Mouse (Mus musculus) limb, embryonic 12.5 days (tissue): ENCODE measurements around the gene Bclaf1. TPM values are rescaled to one million over a fixed set of nuclear protein-coding genes. Genes with fewer than 3 reads are reported as not detected.
A peak's percentile ranks its signal among the peaks of the same experiment; 100 is the strongest.

Experiments
- ATAC-seq: fragments of 200-750 bp; cut with Nextera tagmentation; 2 replicates; pipeline ENCODE4 v1.8.0; 2017; ENCODE audit warnings: low read depth, moderate TSS enrichment; ENCODE audit not compliant: insufficient number of reproducible peaks, insufficient read depth, low FRiP score, low TSS enrichment
- H3K27ac ChIP-seq: fragments of 300-500 bp; sonication (generic); 2 replicates; pipeline ENCODE4 v1.5.1; 2016; ENCODE audit warnings: mild to moderate bottlenecking, moderate library complexity
- H3K27me3 ChIP-seq: fragments of 300-500 bp; sonication (generic); 2 replicates; pipeline ENCODE4 v1.6.1; 2016; ENCODE audit warnings: mild to moderate bottlenecking, moderate library complexity
- H3K36me3 ChIP-seq: fragments of 300-500 bp; sonication (generic); 2 replicates; pipeline ENCODE4 v1.6.1; 2016; ENCODE audit warnings: mild to moderate bottlenecking, moderate library complexity
- H3K4me1 ChIP-seq: fragments of 300-500 bp; sonication (generic); replicated peaks from 2 replicates; pipeline ENCODE4 v1.6.1; 2016
- H3K4me2 ChIP-seq: fragments of 300-500 bp; sonication (generic); 2 replicates; pipeline ENCODE4 v1.6.1; 2016; ENCODE audit warnings: mild to moderate bottlenecking, moderate library complexity
- H3K4me3 ChIP-seq: fragments of 300-500 bp; sonication (generic); replicated peaks from 2 replicates; pipeline ENCODE4 v1.5.1; 2016; ENCODE audit warnings: mild to moderate bottlenecking
- H3K9ac ChIP-seq: fragments of 300-500 bp; sonication (generic); replicated peaks from 2 replicates; pipeline ENCODE4 v1.6.1; 2016; ENCODE audit warnings: mild to moderate bottlenecking, moderate library complexity
- H3K9me3 ChIP-seq: fragments of 300-500 bp; sonication (generic); 2 replicates; pipeline ENCODE4 v1.6.1; 2016; ENCODE audit warnings: mild to moderate bottlenecking, moderate library complexity
- WGBS: fragments of 180-500 bp; shearing (Covaris S2); methylation state at CpG from one replicate; pipeline ENCODE4 v1.1.7; 2016; 5-methylcytosine and 5-hydroxymethylcytosine counted together
- polyA plus RNA-seq: library from polyadenylated mRNA; unstranded; fragments of >200 nt; fragmentation: Nextera tagmentation; extraction: Ambion mirVana; gene quantifications from 2 replicates; pipeline ENCODE4 v1.2.1, GENCODE M21; 2016

Bclaf1 gene
- polyA plus RNA-seq, 1 experiment from 2014 or later: 157 TPM

DNA sequence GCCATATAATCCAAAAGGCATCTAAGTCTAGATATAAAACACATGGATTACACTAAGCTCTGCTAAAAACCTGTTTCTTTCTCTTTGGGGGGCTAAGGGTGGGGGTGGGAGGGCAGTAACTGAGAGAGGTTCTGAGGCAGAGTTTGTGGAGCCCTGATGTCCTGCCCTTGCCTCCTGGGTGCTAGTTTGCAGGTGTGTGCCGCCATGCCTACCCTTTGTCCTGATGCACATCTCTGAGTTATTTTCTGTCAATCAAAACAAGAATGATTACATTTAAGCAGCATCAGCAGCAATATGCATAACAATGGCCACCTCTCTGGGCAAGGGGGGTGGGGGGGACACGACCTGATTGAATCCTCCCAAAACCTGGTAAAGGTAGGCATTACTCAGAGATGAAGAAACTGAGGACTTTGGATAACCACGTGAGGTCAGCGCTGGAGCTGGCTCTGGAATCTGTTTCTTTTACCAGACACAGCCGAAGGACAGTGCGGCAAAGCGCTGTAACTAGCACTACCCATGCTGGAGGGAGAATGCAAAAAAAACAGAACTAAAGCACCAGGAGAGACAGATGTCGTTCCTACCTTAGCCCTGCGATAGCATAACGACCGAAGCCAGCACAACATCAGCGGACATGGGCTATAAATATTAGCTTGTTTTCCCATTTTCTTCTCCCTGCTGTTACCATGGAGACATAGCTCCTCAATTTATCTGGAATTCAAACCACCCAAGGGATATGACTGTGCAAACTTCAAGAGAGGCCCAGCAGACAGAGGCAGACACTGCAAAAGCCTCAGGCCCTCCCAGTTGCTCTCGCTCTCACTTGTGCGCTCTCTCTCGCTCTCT lies 26.1 kb upstream of the Bclaf1 start:
- no peaks in the 10 kb centered on the region for H3K36me3 ChIP-seq
- H3K4me1 ChIP-seq: peaks cover 22% of the 10 kb centered on the region
- 0 out of 2 replicates have a peak, but pooled peaks have one; percentile 9 for ATAC-seq
- H3K4me2 ChIP-seq: 0 out of 2 replicates have a peak overlapping the region, but pooled peaks have one; percentile 1
- no peaks in the 10 kb centered on the region for H3K9me3 ChIP-seq
- peak overlapping the region; percentile 59; the same call in 1 of the 2 replicates for H3K27ac ChIP-seq
- no peaks in the 10 kb centered on the region for H3K27me3 ChIP-seq
- 43% methylated on average over 15 of the region's 15 CpGs for WGBS
- no peak overlapping the region for H3K4me3 ChIP-seq
- no peak overlapping the region for H3K9ac ChIP-seq

GRCm38 (mm10) chr10:20287369-20287768 lies 24.9 kb upstream of the Bclaf1 start:
- Histone ChIP-seq H3K9me3 (no peaks in the 10 kb centered on the region), H3K4me2 (no peak overlapping the region), H3K9ac (no peak overlapping the region), H3K4me3 (no peak overlapping the region), H3K27me3 (no peaks in the 10 kb centered on the region), H3K4me1 (peaks cover 22% of the 10 kb centered on the region), H3K27ac (no peak overlapping the region), H3K36me3 (no peaks in the 10 kb centered on the region)
- 64% methylated on average over 6 of the region's 6 CpGs for WGBS
- ATAC-seq: no peak

- H3K4me3 ChIP-seq: 0 out of 2 replicates have a peak overlapping the region, but pooled peaks have one; percentile 10
- 0 out of 2 replicates have a peak overlapping the region, but pooled peaks have one; percentile 4 for H3K9ac ChIP-seq
- no peak overlapping the region for H3K27ac ChIP-seq
- H3K27me3 ChIP-seq: no peaks in the 10 kb centered on the region
- H3K36me3 ChIP-seq: no peaks in the 10 kb centered on the region
- no peaks in the 10 kb centered on the region for H3K9me3 ChIP-seq
- ATAC-seq: no peak
- H3K4me1 ChIP-seq: peaks cover 18% of the 10 kb centered on the region
- peak overlapping the region; percentile 44 for H3K4me2 ChIP-seq
- WGBS: 22% methylated on average over 11 of the region's 11 CpGs
Observed at GRCm38 (mm10) chr10:20290467-20290883, 21.8 kb upstream of the Bclaf1 start.

DNA sequence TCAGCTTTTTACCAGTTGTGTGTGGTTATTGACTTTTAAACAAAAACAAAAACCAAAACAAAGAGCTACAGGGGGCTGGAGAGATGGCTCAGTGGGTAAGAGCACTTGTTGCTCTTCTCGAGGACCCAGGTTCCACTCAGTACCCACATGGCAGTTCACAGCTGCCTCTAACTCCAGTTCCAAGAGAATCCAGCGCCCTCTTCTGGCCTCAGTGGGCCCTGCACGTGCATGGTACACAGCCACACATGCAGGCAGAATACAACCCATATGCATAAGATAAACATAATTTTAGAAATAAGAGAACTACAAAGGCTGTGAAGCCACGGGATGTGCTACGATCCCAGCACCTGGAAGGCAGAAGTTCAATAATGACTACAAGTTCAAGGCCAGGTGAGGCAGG lies 16.3 kb upstream of the Bclaf1 start:
- no peaks in the 10 kb centered on the region for H3K27me3 ChIP-seq
- no peak overlapping the region for H3K4me2 ChIP-seq
- no peak overlapping the region for H3K9ac ChIP-seq
- no peaks in the 10 kb centered on the region for H3K36me3 ChIP-seq
- no peak for ATAC-seq
- no peaks in the 10 kb centered on the region for H3K4me1 ChIP-seq
- H3K27ac ChIP-seq: no peak overlapping the region
- WGBS: 69% methylated on average over 5 of the region's 5 CpGs
- no peaks in the 10 kb centered on the region for H3K9me3 ChIP-seq
- no peak overlapping the region for H3K4me3 ChIP-seq

DNA sequence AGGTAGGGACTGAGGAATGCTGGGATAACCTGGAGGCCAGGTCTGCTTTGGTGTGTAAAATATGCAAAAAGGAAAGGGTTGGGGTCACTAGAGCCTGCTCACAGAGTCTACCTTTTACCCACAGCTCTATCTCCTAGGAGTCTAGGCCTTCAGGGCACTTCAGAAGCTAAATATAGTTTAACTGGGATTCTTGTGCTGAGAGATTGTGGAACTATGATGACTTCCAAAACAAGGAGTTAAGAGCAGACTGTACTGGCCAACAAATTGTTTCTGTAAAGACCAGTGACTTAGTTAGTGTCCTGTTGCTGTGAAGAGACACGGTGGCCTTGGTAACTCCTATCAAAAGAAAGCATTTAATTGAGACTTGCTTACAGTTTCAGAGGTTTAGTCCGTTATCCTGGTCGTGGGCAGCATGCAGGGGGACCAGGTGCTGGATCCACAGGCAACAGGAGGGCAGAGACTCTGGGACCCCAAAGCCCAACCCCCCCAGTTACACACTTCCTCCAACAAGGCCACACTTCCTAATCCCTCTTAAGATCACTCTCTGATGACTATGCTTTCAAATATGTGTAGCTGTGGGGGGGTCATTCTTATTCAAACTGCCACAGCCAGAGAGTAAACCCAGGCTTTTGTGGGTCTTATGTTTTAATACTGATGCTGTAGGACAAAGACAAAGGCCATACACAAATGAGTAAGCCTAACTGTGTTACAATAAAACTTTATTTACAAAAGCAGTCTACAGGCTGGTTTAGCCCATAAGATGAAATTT lies 13.9 kb upstream of the Bclaf1 start:
- no peaks in the 10 kb centered on the region for H3K4me1 ChIP-seq

DNA sequence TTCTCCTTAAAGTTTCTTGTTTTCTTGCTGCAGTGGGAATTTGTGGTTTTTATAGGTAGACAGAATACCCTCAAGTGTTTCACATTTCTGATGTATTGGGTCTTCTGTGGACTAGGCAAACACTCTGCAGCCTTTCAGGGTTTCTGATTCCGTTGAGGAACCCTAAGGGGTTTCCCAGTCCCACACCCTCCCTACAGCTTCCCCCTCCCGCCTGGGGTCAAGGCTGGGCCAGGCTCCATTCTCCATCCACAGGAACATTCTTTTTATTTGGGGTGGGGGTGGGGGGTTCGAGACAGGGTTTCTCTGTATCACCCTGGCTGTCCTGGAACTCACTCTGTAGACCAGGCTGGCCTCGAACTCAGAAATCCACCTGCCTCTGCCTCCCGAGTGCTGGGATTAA lies 13.2 kb upstream of the Bclaf1 start:
- no peaks in the 10 kb centered on the region for H3K9me3 ChIP-seq
- no peaks in the 10 kb centered on the region for H3K36me3 ChIP-seq
- H3K4me3 ChIP-seq: no peak overlapping the region
- 73% methylated on average over 5 of the region's 5 CpGs for WGBS
- peaks cover 1% of the 10 kb centered on the region; the same call in 1 of the 2 replicates for H3K27me3 ChIP-seq
- H3K4me2 ChIP-seq: no peak overlapping the region
- no peaks in the 10 kb centered on the region for H3K4me1 ChIP-seq
- H3K27ac ChIP-seq: no peak overlapping the region
- ATAC-seq: no peak
- H3K9ac ChIP-seq: no peak overlapping the region

More for the DNA sequence above, 13.9 kb upstream of the Bclaf1 start:
- WGBS: 44% methylated on average over 3 of the region's 3 CpGs
- Histone ChIP-seq H3K9ac (no peak overlapping the region), H3K9me3 (no peaks in the 10 kb centered on the region), H3K27me3 (no peaks in the 10 kb centered on the region), H3K27ac (no peak overlapping the region), H3K36me3 (no peaks in the 10 kb centered on the region), H3K4me3 (no peak overlapping the region), H3K4me2 (no peak overlapping the region)
- ATAC-seq: no peak

- 49% methylated on average over 11 of the region's 11 CpGs for WGBS
- H3K4me3 ChIP-seq: peak overlapping the region; percentile 76
- peak overlapping the region; percentile 63 for H3K4me2 ChIP-seq
- H3K4me1 ChIP-seq: peaks cover 13% of the 10 kb centered on the region
- peak overlapping the region; percentile 99 for H3K27ac ChIP-seq
- no peak for ATAC-seq
- H3K36me3 ChIP-seq: no peaks in the 10 kb centered on the region
- no peaks in the 10 kb centered on the region for H3K9me3 ChIP-seq
- H3K9ac ChIP-seq: peak overlapping the region; percentile 89
- no peaks in the 10 kb centered on the region for H3K27me3 ChIP-seq
Observed at GRCm38 (mm10) chr10:20310969-20311769, 1.1 kb upstream of the Bclaf1 start.

DNA sequence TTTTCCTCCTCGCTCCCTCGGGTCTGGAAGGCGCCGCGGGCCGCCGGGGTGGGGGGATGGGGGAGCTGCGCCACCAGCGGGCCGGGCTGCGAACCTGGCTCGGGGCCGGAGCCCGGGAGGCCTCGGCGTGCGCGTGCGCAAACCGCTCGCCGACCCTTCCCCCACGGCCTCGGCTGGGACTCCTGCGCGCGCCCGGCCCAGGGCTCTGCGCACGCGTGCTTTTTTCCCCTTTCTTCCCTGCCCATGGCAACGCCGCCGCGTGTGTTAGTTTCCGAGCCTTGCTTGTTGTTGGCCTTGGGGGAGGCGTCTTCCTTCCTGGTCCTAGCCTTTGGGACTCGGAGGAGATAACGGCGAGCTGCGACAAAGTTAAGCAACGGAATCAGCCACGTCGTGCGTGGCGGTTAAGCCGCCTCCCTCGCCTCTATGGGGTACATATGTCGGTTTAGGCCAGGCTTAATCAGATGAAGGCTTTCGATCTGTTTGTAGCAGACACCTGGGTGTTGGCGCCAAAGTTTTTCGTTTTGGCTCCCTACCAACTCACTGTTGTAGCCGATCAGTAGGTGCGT lies 550 bp downstream of the Bclaf1 start:
- peaks cover 15% of the 10 kb centered on the region for H3K4me1 ChIP-seq
- H3K27ac ChIP-seq: peak overlapping the region; percentile 99
- H3K4me2 ChIP-seq: peak overlapping the region; percentile 64
- peak overlapping the region; percentile 89 for H3K9ac ChIP-seq
- H3K9me3 ChIP-seq: no peaks in the 10 kb centered on the region
- H3K27me3 ChIP-seq: no peaks in the 10 kb centered on the region
- H3K36me3 ChIP-seq: peaks cover 6% of the 10 kb centered on the region
- under 1% methylated on average over 54 of the region's 54 CpGs for WGBS
- H3K4me3 ChIP-seq: peak overlapping the region; percentile 76
- peak; percentile 72 for ATAC-seq

DNA sequence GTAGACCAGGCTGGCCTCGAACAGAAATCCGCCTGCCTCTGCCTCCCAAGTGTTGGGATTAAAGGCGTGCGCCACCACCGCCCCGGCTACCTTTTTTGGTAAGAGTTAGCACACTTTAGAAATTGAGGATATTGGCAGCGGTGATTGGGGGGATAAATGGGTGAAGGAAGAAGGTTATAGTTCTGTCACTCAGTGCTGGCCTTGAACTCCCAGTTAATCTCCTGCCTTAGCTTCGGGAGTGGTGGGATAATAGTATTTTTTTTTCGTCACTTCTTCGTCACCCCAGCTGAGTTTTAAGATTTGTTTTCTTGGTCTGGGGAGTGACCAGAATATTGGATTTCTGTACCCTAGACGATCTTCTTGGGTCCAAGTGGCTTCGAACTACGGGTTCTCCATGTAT lies 1.2 kb downstream of the Bclaf1 start:
- H3K27ac ChIP-seq: no peak overlapping the region
- 45% methylated on average over 13 of the region's 13 CpGs for WGBS
- H3K9ac ChIP-seq: peak overlapping the region; percentile 89
- peak overlapping the region; percentile 76 for H3K4me3 ChIP-seq
- H3K27me3 ChIP-seq: no peaks in the 10 kb centered on the region
- H3K4me1 ChIP-seq: peaks cover 15% of the 10 kb centered on the region
- peaks cover 12% of the 10 kb centered on the region for H3K36me3 ChIP-seq
- no peak for ATAC-seq
- H3K4me2 ChIP-seq: peak overlapping the region; percentile 64
- no peaks in the 10 kb centered on the region for H3K9me3 ChIP-seq

- Histone ChIP-seq H3K36me3 (peaks cover 16% of the 10 kb centered on the region), H3K9me3 (no peaks in the 10 kb centered on the region), H3K9ac (no peak overlapping the region), H3K4me3 (no peak overlapping the region; the same call in 1 of the 2 replicates), H3K4me1 (peaks cover 15% of the 10 kb centered on the region), H3K27me3 (no peaks in the 10 kb centered on the region), H3K27ac (no peak overlapping the region), H3K4me2 (peak overlapping the region; percentile 64)
- WGBS: 87% methylated on average over 4 of the region's 4 CpGs
- no peak for ATAC-seq
Observed at GRCm38 (mm10) chr10:20313941-20314340, 1.7 kb downstream of the Bclaf1 start.
